Mouse (Mus musculus) embryonic fibroblast, embryonic 13.5 days (primary cell): ENCODE measurements around the gene Kif1c. TPM values are rescaled to one million over a fixed set of nuclear protein-coding genes. Genes with fewer than 3 reads are reported as not detected.

Source experiments
- H3K27ac ChIP-seq: 2 replicates; pipeline ENCODE4 v1.5.1; 2012; ENCODE audit warnings: low read length, control low read depth, inconsistent platforms; ENCODE audit not compliant: insufficient read depth
- H3K4me1 ChIP-seq: 2 replicates; pipeline ENCODE4 v1.6.1; 2011; ENCODE audit warnings: low read length; ENCODE audit not compliant: control insufficient read depth, insufficient read depth
- H3K4me3 ChIP-seq: 2 replicates; pipeline ENCODE4 v1.5.1; 2011; ENCODE audit warnings: mild to moderate bottlenecking, control low read depth, low read length; ENCODE audit not compliant: insufficient read depth
- CTCF ChIP-seq: IDR thresholded peaks from 2 replicates; pipeline ENCODE4 v1.5.1; 2011; ENCODE audit warnings: mild to moderate bottlenecking, control low read depth, low read length, moderate library complexity, borderline replicate concordance; ENCODE audit not compliant: insufficient read depth
- POLR2A ChIP-seq: IDR thresholded peaks from 2 replicates; pipeline ENCODE4 v1.6.1; 2011; ENCODE audit warnings: low read depth, mild to moderate bottlenecking, control low read depth, low read length, moderate library complexity
- polyA plus RNA-seq: library from polyadenylated mRNA; stranded (reverse); fragments of >200 nt; gene quantifications from 2 replicates; pipeline ENCODE4 v1.2.4, GENCODE M21; 2011; ENCODE audit warnings: low read depth; ENCODE audit not compliant: missing spikeins, insufficient read length

Kif1c gene
- polyA plus RNA-seq, 1 experiment, result 88.5 TPM

GRCm38 (mm10) chr11:70674501-70674900, 25.8 kb upstream of the Kif1c start:
- Histone ChIP-seq H3K4me1 (peaks cover 3% of the 10 kb centered on the region; the same call in 1 of the 2 replicates), H3K27ac (no peak overlapping the region), H3K4me3 (no peak overlapping the region)
- no peak for TF ChIP-seq POLR2A
- TF ChIP-seq CTCF, result no peak

DNA sequence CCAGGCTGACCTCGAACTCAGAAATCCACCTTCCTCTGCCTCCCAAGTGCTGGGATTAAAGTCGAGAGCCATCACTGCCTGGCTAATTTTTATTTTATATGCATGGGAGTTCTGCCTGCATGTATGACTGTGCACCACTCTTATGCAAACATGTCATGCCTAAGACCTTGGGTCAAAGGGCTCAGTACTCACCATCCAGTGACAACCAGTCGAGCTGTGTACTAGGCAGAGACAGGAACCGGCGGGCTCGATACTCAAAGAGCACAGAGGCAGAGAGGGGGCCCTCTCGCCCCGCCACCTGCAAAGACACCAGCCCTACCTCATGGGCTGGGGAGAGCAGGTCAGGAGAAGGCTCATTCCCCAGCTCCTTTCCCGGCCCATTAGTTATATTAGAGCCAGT, 22.3 kb upstream of the Kif1c start:
- Histone ChIP-seq H3K27ac (no peak overlapping the region), H3K4me1 (no peaks in the 10 kb centered on the region), H3K4me3 (no peak overlapping the region)
- TF ChIP-seq POLR2A, result no peak
- no peak for TF ChIP-seq CTCF

DNA sequence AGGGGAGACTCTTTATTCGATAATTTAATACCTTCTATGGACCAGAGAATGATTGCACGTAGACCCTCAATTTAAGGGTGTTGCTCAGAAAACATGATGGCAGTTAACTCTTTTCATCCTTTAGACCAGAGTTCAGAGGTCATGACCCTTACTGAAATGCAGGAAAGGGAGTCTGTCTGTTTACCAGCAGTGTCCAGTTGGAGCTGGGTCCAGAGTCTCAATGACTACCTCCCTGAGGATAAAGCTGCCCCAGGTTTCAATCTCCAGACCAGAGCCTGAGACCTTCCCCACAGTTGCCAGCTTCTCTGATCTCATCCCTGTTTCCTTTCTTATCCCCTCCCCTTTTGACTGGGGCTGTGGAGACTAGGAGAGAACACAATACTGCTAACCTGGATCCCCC, 21.8 kb upstream of the Kif1c start:
- no peaks in the 10 kb centered on the region for H3K4me1 ChIP-seq
- TF ChIP-seq CTCF (no peak), POLR2A (no peak)
- H3K27ac ChIP-seq, result no peak overlapping the region
- H3K4me3 ChIP-seq, result no peak overlapping the region

DNA sequence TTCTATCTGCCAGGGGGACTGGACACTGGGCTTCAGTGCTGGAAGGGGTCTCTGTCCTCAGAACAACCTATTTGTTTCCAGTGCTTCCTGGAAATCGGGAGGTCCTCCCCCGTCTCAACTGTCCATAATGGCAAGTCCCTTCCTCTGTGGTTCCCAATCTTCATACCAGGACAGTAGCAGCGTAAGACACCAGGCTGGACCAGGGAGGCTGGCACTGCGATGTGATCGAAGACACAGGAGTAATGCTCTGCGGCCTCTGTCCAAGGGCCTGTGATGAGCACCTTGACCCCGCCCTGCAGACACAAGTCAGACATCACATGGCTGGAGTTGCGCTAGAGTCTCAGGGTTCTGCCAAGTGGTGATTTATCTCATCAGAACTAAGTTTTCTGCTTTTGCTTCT, 21.0 kb upstream of the Kif1c start:
- TF ChIP-seq CTCF (no peak), POLR2A (no peak)
- no peak overlapping the region for H3K4me3 ChIP-seq
- H3K27ac ChIP-seq, result no peak overlapping the region
- no peaks in the 10 kb centered on the region for H3K4me1 ChIP-seq

DNA sequence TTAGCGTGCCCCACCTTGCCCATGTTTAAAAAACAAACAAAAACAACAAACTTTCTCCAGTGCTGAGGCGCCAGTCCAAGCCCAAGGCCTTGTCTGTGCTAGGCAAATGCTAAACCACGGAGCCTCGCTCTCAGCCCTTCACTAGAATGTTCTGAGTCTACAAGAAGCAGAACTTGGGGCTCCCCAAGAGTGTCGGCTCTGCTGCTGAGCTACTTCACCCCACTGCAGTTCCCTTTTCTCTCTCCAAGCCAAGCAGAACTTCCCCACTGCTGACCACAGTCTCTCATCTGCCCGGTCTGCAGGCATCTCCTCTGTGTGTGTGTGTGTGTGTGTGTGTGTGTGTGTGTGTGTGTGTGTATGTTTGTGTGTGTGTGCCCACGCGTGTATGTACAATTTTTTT, 20.5 kb upstream of the Kif1c start:
- H3K4me1 ChIP-seq, result no peaks in the 10 kb centered on the region
- H3K4me3 ChIP-seq, result no peak overlapping the region
- TF ChIP-seq POLR2A (no peak), CTCF (no peak)
- H3K27ac ChIP-seq, result no peak overlapping the region

GRCm38 (mm10) chr11:70681170-70681569, 19.2 kb upstream of the Kif1c start:
- no peak overlapping the region for H3K27ac ChIP-seq
- no peak overlapping the region for H3K4me3 ChIP-seq
- TF ChIP-seq CTCF (no peak), POLR2A (no peak)
- H3K4me1 ChIP-seq, result no peaks in the 10 kb centered on the region

DNA sequence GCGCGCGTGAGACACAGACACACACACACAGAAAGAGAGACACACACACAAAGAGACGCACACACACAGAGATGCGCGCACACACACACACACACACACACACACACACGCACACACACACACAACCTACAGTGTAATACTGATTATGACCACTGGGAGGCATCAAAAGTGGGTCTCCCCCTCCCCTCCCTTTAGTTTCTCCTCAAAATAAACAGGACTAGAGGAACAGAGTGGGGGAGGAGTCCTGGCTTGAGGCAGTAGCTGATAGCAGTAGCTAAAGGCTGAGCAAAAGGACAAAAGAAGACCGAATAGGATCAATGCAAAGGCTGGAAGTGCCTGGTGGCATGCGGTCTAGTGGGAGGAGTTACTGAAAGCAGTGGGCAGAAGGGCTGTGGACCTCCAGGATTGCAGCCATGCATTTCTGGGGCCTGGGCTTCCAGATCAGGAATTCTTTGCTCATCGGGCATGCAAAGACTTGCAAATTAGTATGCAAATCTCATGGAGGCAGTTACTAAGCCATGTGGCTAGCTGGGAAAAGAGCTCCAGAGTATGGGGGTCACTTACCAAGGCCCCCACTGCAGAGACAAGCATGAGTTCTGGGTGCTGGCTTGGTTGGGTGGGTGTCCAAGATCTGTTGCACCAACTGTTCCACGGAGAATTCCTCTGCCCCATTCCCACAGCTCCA, 18.3 kb upstream of the Kif1c start:
- TF ChIP-seq POLR2A, result no peak
- peak; percentile 21; the same call in 1 of the 2 replicates for TF ChIP-seq CTCF
- Histone ChIP-seq H3K27ac (no peak overlapping the region), H3K4me1 (no peaks in the 10 kb centered on the region), H3K4me3 (no peak overlapping the region)

- H3K4me3 ChIP-seq, result no peak overlapping the region
- TF ChIP-seq CTCF (no peak), POLR2A (no peak)
- no peak overlapping the region for H3K27ac ChIP-seq
- no peaks in the 10 kb centered on the region for H3K4me1 ChIP-seq
Measured at GRCm38 (mm10) chr11:70683640-70684039, 16.7 kb upstream of the Kif1c start.

GRCm38 (mm10) chr11:70686901-70687566, 13.3 kb upstream of the Kif1c start:
- 0 out of 2 replicates have a peak overlapping the region, but pooled peaks have one; percentile 6 for H3K27ac ChIP-seq
- TF ChIP-seq CTCF (no peak), POLR2A (no peak)
- no peaks in the 10 kb centered on the region; the same call in 1 of the 2 replicates for H3K4me1 ChIP-seq
- peak overlapping the region; percentile 38 for H3K4me3 ChIP-seq

GRCm38 (mm10) chr11:70687601-70688199, 12.6 kb upstream of the Kif1c start, which contains the start of gene Camta2:
Camta2 (minus strand) TSS chr11:70688105.
- peak within 1 kb of the TSS; percentile 71 for H3K27ac ChIP-seq
- no peaks in the 10 kb centered on the region; the same call in 1 of the 2 replicates for H3K4me1 ChIP-seq
- H3K4me3 ChIP-seq, result peak within 1 kb of the TSS; percentile 38
- peak; percentile 38; the same call in 1 of the 2 replicates for TF ChIP-seq CTCF
- TF ChIP-seq POLR2A, result peak; percentile 88
